Mouse (Mus musculus) adrenal gland, postnatal 25 days (tissue): ENCODE measurements around the gene Otub1. TPM values are rescaled to one million over a fixed set of nuclear protein-coding genes. Genes with fewer than 3 reads are reported as not detected.

Experiments used
- total RNA-seq: library from RNA; stranded (reverse); gene quantifications from 2 replicates; pipeline ENCODE4 v1.2.3, GENCODE M21; 2021

Otub1 gene
- total RNA-seq, 1 experiment from 2014 or later: 132 TPM

Other genes starting within 250 kb of the Otub1 start
- gene Ppp1r14b, start 231.3 kb downstream of the Otub1 start, total RNA-seq: 140 and 178 TPM in 2 replicates
- 49.1 and 59.8 TPM in 2 replicates for gene Plcb3, start 229.8 kb downstream of the Otub1 start, total RNA-seq
- gene Fkbp2, start 225.8 kb downstream of the Otub1 start, total RNA-seq: 102 and 139 TPM in 2 replicates
- gene Vegfb, start 218.7 kb downstream of the Otub1 start, total RNA-seq: 86.0 and 90.9 TPM in 2 replicates
- gene Dnajc4, start 213.7 kb downstream of the Otub1 start, total RNA-seq: 46.9 and 50.3 TPM in 2 replicates
- gene Nudt22, start 210.2 kb downstream of the Otub1 start, total RNA-seq: 35.9 and 50.6 TPM in 2 replicates
- 15.9 and 19.5 TPM in 2 replicates for gene Trpt1, start 210.2 kb downstream of the Otub1 start, total RNA-seq
- 4.2 and 4.4 TPM in 2 replicates for gene Fermt3, start 186.8 kb downstream of the Otub1 start, total RNA-seq
- 158 and 239 TPM in 2 replicates for gene Stip1, start 166.3 kb downstream of the Otub1 start, total RNA-seq
- 42.7 and 52.1 TPM in 2 replicates for gene Macrod1, start 149.5 kb downstream of the Otub1 start, total RNA-seq
- 1.6 and 2.0 TPM in 2 replicates for gene Flrt1, start 100.6 kb downstream of the Otub1 start, total RNA-seq
- 781 and 926 TPM in 2 replicates for gene Cox8a, start 11.3 kb upstream of the Otub1 start, total RNA-seq
- gene Naa40, start 34.9 kb upstream of the Otub1 start, total RNA-seq: 33.1 and 34.2 TPM in 2 replicates
- gene Rcor2, start 61.0 kb upstream of the Otub1 start, total RNA-seq: 5.6 and 6.0 TPM in 2 replicates
- gene Mark2, start 135.5 kb upstream of the Otub1 start, total RNA-seq: 85.5 and 96.0 TPM in 2 replicates
- 20.9 and 21.1 TPM in 2 replicates for gene Spindoc, start 176.7 kb upstream of the Otub1 start, total RNA-seq
- gene 2700081O15Rik, start 211.3 kb upstream of the Otub1 start, total RNA-seq: 30.7 and 33.6 TPM in 2 replicates